Comparison of ENCODE assay signal across 24 mouse cellular contexts in genomic region chr2:166375639-166376038, GRCm38 (mm10).
DNase-seq lines count a peak whose midpoint lies in the region.
"Had no signal": no experiment of that assay in that cellular context is flagged by ENCODE, and none has a peak within 500 bp of the region (broad histone marks: within the 10 kb centered on the region; RNA-seq: fewer than 3 reads in every experiment).

No protein-coding gene starts in this region.

- peaks cover 35% of the 10 kb centered on the region; the same call in 1 of the 2 replicates for H3K27me3 ChIP-seq in heart, embryonic 10.5 days (ENCODE audit: insufficient read depth, poor library complexity, severe bottlenecking)
- 0 out of 2 replicates have a peak, but pooled peaks cover 7% of the 10 kb centered on the region for H3K27me3 ChIP-seq in midbrain, embryonic 10.5 days (ENCODE audit: low read depth, poor library complexity, severe bottlenecking)
- H3K27me3 ChIP-seq: embryonic facial prominence, embryonic 15.5 days; heart, embryonic 12.5 days; intestine, embryonic 15.5 days; limb, embryonic 13.5 days; liver, embryonic 12.5 days; neural tube, embryonic 12.5 days; stomach, embryonic 15.5 days had no signal

- H3K4me3 ChIP-seq in heart, embryonic 10.5 days, result no peak overlapping the region
- no peak overlapping the region for H3K4me3 ChIP-seq in midbrain, embryonic 10.5 days
- H3K4me3 ChIP-seq: embryonic facial prominence, embryonic 15.5 days; heart, embryonic 12.5 days; hindbrain, embryonic 10.5 days; intestine, embryonic 15.5 days; limb, embryonic 13.5 days; liver, embryonic 12.5 days; neural tube, embryonic 12.5 days; stomach, embryonic 15.5 days had no signal

- H3K4me1 ChIP-seq in heart, embryonic 10.5 days, result peaks cover 21% of the 10 kb centered on the region
- H3K4me1 ChIP-seq in midbrain, embryonic 10.5 days, result peaks cover 20% of the 10 kb centered on the region
- H3K4me1 ChIP-seq: liver, embryonic 12.5 days had no signal

- 84% methylated on average over 12 of the region's 12 CpGs for WGBS in heart, embryonic 10.5 days
- WGBS in midbrain, embryonic 10.5 days, result 91% methylated on average over 12 of the region's 12 CpGs

- intact Hi-C loops in left cerebral cortex, postnatal 14 days (cut with DNase I), result no loop called here

- H3K27ac ChIP-seq in heart, embryonic 10.5 days, result no peak overlapping the region
- no peak overlapping the region for H3K27ac ChIP-seq in midbrain, embryonic 10.5 days (replicated peaks)
- H3K27ac ChIP-seq: embryonic facial prominence, embryonic 15.5 days; hindbrain, embryonic 10.5 days; intestine, embryonic 15.5 days; limb, embryonic 13.5 days; liver, embryonic 12.5 days; neural tube, embryonic 12.5 days; stomach, embryonic 15.5 days had no signal

- no peaks in the 10 kb centered on the region for H3K9me3 ChIP-seq in heart, embryonic 10.5 days
- no peaks in the 10 kb centered on the region; the same call in 1 of the 2 replicates for H3K9me3 ChIP-seq in midbrain, embryonic 10.5 days (replicated peaks)
- H3K9me3 ChIP-seq: embryonic facial prominence, embryonic 15.5 days; intestine, embryonic 15.5 days; limb, embryonic 13.5 days; liver, embryonic 12.5 days; neural tube, embryonic 12.5 days; stomach, embryonic 15.5 days had no signal

- H3K36me3 ChIP-seq in heart, embryonic 10.5 days, result no peaks in the 10 kb centered on the region
- H3K36me3 ChIP-seq in midbrain, embryonic 10.5 days, result no peaks in the 10 kb centered on the region
- H3K36me3 ChIP-seq: embryonic facial prominence, embryonic 15.5 days; heart, embryonic 12.5 days; hindbrain, embryonic 10.5 days; intestine, embryonic 15.5 days; limb, embryonic 13.5 days; liver, embryonic 12.5 days; neural tube, embryonic 12.5 days; stomach, embryonic 15.5 days had no signal

- peak; percentile 94 for DNase-seq in heart, adult 11 months
- no peak for DNase-seq in heart, embryonic 10.5 days (ENCODE audit: low spot score)
- peak; percentile 66 for DNase-seq in brain, adult 2 months (ENCODE audit: low read depth, low spot score)
- peak; percentile 56 to 64 for DNase-seq in left cerebral cortex, postnatal 14 days (ENCODE audit: low spot score in 2 of 2)
- peak; percentile 65 to 76 for DNase-seq in right cerebral cortex, postnatal 10 days (ENCODE audit: low spot score in 2 of 2)
- DNase-seq in adrenal gland, postnatal 14 days, result no peak
- DNase-seq in midbrain, embryonic 10.5 days (ENCODE audit: low spot score), result no peak
- no peak for DNase-seq in ovary, postnatal 10 days (ENCODE audit: low spot score)
- DNase-seq: cerebellum, adult 2 months; heart, postnatal 10 days; kidney, adult 8-10 months; kidney, postnatal 10 days; lung, adult 2 months; lung, postnatal 14 days; midbrain, embryonic 14.5 days; thymus, postnatal 36 days had no signal

Comparison
In these comparisons a context has a peak if more than half of its experiments do, and no peak if none do; other contexts are left out.
1. DNase-seq: peak in heart, adult 11 months (single experiment), brain, adult 2 months (single experiment), left cerebral cortex, postnatal 14 days (2 of 2) and right cerebral cortex, postnatal 10 days (2 of 2); none in heart, embryonic 10.5 days (single experiment), adrenal gland, postnatal 14 days (single experiment), midbrain, embryonic 10.5 days (single experiment) and ovary, postnatal 10 days (single experiment).